8 mouse cellular contexts compared by ENCODE assay signal in the genomic region with DNA sequence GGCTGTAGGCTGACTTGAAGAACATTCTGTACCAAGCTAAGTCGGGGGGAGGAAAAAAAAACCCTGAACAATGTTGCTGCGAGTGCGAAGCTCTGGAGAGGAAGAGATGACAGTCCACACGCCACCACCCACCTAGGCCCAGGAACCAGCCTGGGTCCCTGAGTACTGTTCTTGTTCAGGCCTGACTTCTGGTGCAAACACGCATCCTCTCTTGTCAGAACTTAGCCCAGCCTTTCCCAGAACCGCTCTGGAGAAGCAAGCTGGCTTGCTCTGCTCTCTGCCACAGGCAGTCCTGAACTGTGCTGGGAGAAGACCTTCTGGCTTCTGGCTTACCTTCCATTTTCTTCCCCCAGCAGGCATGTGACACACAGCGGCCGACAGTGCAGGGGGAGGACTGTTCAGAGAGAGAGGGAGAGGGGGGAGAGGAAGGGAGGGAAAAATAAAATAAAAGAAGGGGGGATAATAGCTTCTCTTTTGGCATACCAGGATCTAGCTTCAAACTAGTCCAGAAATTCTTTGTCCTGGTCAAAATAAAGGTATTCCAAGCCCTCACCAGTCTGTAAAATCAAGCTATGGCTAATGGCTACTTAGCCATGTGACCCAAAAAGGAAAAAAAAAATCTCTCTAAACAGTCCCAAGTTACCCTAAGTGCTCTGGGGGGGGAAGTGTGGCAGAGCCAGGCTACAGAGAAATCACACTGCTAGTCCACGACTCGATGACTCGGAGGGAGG. TPM values are rescaled to one million over a fixed set of nuclear protein-coding genes. Genes with fewer than 3 reads are reported as not detected.
DNase-seq lines count a peak whose midpoint lies in the region; ATAC-seq and TF ChIP-seq lines count a peak whose summit lies in the region.

No protein-coding gene starts in this region.

- no peak for TF ChIP-seq CTCF in E14TG2a.4 (conservative IDR thresholded peaks at IDR 0.05; ENCODE audit: low read length)
- TF ChIP-seq CTCF in small intestine, adult 2 months (IDR thresholded peaks at IDR 0.05; ENCODE audit: extremely low read depth, insufficient read length, insufficient replicate concordance, low read depth, low read length) = no peak

- peak; percentile 68 for DNase-seq in A20 (ENCODE audit: low read depth, low spot score)
- DNase-seq in heart, postnatal 14 days = peak; percentile 56 to 68
- peak; percentile 48 to 59 for DNase-seq in kidney, postnatal 4 days
- DNase-seq in ovary, postnatal 14 days (ENCODE audit: low spot score) = no peak

- peak overlapping the region; percentile 53 for H3K4me2 ChIP-seq in embryonic facial prominence, embryonic 15.5 days (replicated peaks)
- H3K4me2 ChIP-seq in lung, embryonic 15.5 days = peak overlapping the region; percentile 64

- no peak for ATAC-seq in embryonic facial prominence, embryonic 15.5 days (ENCODE audit: insufficient number of reproducible peaks, low FRiP score, low TSS enrichment, low read depth)
- ATAC-seq in lung, embryonic 15.5 days (ENCODE audit: borderline replicate concordance, extremely low read depth, low FRiP score, low TSS enrichment) = no peak

- peaks cover 94% of the 10 kb centered on the region for H3K4me1 ChIP-seq in E14TG2a.4 (replicated peaks; ENCODE audit: low read depth, low read length)
- peaks cover 99% of the 10 kb centered on the region for H3K4me1 ChIP-seq in embryonic facial prominence, embryonic 15.5 days
- peaks cover 96% of the 10 kb centered on the region for H3K4me1 ChIP-seq in lung, embryonic 15.5 days
- peaks cover 70% of the 10 kb centered on the region for H3K4me1 ChIP-seq in small intestine, adult 2 months (ENCODE audit: control insufficient read depth, insufficient read depth, insufficient read length, low read length)

- H3K9ac ChIP-seq in embryonic facial prominence, embryonic 15.5 days = peak overlapping the region; percentile 31
- H3K9ac ChIP-seq in lung, embryonic 15.5 days = peak overlapping the region; percentile 53

- H3K27me3 ChIP-seq in E14TG2a.4 (ENCODE audit: insufficient read depth, low read length) = no peaks in the 10 kb centered on the region
- H3K27me3 ChIP-seq in embryonic facial prominence, embryonic 15.5 days = no peaks in the 10 kb centered on the region
- H3K27me3 ChIP-seq in lung, embryonic 15.5 days = no peaks in the 10 kb centered on the region
- H3K27me3 ChIP-seq in small intestine, adult 2 months (ENCODE audit: control insufficient read depth, insufficient read depth, low read length) = no peaks in the 10 kb centered on the region

- H3K9me3 ChIP-seq in E14TG2a.4 (ENCODE audit: low read length) = no peaks in the 10 kb centered on the region
- no peaks in the 10 kb centered on the region for H3K9me3 ChIP-seq in embryonic facial prominence, embryonic 15.5 days (replicated peaks)
- H3K9me3 ChIP-seq in lung, embryonic 15.5 days = no peaks in the 10 kb centered on the region

- H3K36me3 ChIP-seq in E14TG2a.4 (ENCODE audit: insufficient read depth, low read length) = peaks cover 37% of the 10 kb centered on the region
- no peaks in the 10 kb centered on the region for H3K36me3 ChIP-seq in embryonic facial prominence, embryonic 15.5 days
- H3K36me3 ChIP-seq in lung, embryonic 15.5 days = no peaks in the 10 kb centered on the region
- H3K36me3 ChIP-seq in small intestine, adult 2 months (ENCODE audit: control insufficient read depth, insufficient read depth, low read length) = peaks cover 4% of the 10 kb centered on the region

- peak; percentile 47; the same call in 1 of the 2 replicates for TF ChIP-seq POLR2A in small intestine, adult 2 months (IDR thresholded peaks at IDR 0.05; ENCODE audit: low read depth, low read length)

- H3K27ac ChIP-seq in embryonic facial prominence, embryonic 15.5 days (replicated peaks) = peak overlapping the region; percentile 100
- H3K27ac ChIP-seq in lung, embryonic 15.5 days = peak overlapping the region; percentile 100
- H3K27ac ChIP-seq in small intestine, adult 2 months (ENCODE audit: insufficient read depth, low read depth, low read length) = peak overlapping the region; percentile 97

- WGBS in embryonic facial prominence, embryonic 15.5 days = 6% methylated on average over 11 of the region's 11 CpGs
- WGBS in lung, embryonic 15.5 days = 4% methylated on average over 11 of the region's 11 CpGs
- 4% methylated on average over 11 of the region's 11 CpGs for WGBS in small intestine, adult 2 months

- H3K4me3 ChIP-seq in E14TG2a.4 (replicated peaks; ENCODE audit: low read length) = peak overlapping the region; percentile 78
- peak overlapping the region; percentile 32 for H3K4me3 ChIP-seq in embryonic facial prominence, embryonic 15.5 days (replicated peaks)
- H3K4me3 ChIP-seq in lung, embryonic 15.5 days = peak overlapping the region; percentile 34
- H3K4me3 ChIP-seq in small intestine, adult 2 months (ENCODE audit: low read depth, low read length) = peak overlapping the region; percentile 60

- intact Hi-C loops in heart, postnatal 14 days (cut with DNase I) = loop anchor here (2.0 kb wide), 1 partner anchor 27 kb away; no protein-coding TSS in a partner anchor

RNA-seq across cellular contexts. Expression of a gene that starts 14.8 kb away (rescaled TPM):
- polyA plus RNA-seq in embryonic facial prominence, embryonic 15.5 days (2015; fragmentation: Nextera tagmentation; extraction: Ambion mirVana) = 50.4 and 50.9 TPM in 2 replicates
- 10 to 100 TPM; 52.0 to 52.5 TPM for total RNA-seq in heart, postnatal 14 days (2021)
- 44.7 and 46.0 TPM in 2 replicates for polyA plus RNA-seq in lung, embryonic 15.5 days (2015; fragmentation: Nextera tagmentation; extraction: Ambion mirVana)
- polyA plus RNA-seq in small intestine, adult 2 months (2012; rRNA removed) = 9.7 and 17.4 TPM in 2 replicates
